Mouse (Mus musculus): ENCODE data around the gene Srebf2.

The Srebf2 gene

DNA sequence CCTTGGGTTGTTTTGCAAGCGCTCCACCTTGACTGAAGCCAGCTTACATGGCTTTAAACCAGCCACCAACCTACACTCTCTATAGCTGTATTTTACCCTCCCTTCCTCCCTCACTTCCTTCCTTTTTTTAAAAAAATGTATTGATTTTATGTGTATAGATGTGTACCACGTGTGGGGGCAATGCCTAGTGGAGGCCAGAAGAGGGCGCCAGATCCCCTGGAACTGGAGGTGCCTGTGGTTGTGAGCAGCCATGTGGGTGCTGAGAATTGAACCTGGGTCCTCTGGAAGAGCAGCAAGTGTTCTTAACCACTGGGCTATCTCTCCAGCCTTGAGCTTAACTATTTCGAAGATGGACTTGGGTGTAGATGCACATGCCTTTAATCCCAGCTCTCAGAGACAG is 35.3 kb downstream of the Srebf2 start:
- no peak for DNase-seq (ENCODE audit: low spot score)

DNA sequence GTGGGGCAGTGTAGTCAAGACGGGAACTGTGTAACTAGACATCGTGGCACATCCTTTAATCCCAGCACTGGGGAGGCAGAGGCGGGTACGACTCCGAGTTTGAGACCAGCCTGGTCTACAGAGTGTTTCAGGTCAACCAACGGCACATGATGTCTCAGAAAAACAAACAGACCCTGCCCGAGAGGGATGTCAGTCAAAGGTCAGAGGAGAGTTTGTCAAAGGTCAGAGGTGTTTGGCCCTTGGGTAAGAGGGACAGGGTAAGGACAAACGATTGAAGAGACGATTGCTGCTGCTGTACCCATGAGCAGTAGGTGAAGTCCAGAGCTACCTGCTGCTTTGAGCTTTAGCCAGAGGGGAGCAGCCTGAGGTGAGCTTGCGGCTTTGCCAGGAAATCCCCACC is 36.6 kb downstream of the Srebf2 start:
- DNase-seq (ENCODE audit: low spot score), result no peak

DNA sequence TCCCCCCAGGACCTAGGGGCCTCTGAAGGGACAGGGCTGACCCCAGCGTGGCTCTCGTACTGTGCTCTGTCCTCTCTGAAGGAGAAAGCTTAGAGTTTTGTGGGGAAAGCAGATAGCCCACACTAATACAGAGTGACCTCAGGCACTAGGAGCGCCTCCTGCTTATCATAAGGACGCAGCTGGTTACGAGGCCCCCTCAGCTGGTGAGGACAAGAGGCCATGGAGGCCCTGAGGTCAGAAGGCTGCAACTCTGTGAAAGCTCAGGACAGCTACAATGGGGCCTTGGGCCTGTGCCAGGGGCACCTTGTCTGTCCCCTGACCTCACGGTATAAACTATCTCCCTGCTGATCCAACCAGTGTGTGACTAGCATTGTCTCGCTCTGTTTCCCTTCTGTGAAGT is 37.2 kb downstream of the Srebf2 start:
- DNase-seq (ENCODE audit: low spot score), result no peak

DNA sequence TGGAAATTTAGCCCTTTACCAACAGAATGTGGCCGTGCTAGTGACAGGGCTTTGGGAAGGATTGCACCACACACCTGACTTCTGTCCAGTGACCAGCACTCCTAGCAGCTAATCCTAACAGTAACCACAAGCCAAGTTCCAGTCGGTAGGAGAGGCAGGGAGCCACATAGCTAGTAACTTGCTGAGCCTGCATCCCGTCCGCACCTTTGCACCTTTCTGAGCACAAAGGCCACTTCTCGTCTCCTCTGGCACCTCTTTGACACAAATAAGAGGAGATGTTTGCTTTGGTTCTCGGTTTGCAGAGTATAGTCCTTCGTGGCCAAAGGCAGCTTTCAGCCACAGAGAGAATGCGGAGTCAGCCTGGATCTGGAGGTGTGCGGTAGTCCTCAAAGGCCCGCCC is 37.7 kb downstream of the Srebf2 start:
- DNase-seq (ENCODE audit: low spot score), result no peak

DNA sequence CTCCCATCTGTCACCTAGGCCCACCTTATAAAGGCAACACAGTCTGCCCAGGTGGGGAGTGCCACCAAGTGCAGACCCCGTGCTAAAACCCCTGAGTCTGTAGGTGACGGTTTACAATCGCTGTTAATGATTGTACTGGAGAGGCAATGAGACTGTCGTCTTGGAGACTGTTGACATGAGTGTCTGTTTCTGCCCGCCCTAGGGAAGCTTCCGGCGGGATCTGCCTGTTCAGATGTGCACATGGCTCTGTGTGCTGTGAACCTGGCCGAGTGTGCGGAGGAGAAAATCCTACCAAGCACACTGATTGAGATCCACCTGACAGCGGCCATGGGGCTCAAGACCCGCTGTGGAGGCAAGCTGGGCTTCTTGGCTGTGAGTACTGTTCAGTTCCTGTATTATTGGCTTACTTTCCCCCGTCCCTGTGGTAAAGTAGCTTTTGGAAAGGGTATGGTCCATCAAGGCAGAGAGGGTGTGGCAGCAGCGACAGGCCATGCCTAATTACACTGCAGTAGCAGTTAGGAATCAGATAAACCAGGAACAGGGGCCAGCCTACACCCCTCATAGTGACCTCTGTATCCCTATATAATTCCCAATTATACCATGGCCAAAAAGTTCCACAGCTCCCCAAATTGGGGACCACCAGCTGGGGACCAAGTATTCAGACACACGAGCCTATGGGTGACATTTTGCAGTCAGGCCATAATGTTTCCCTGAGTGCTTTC is 38.2 kb downstream of the Srebf2 start:
- DNase-seq (ENCODE audit: low spot score), result no peak

DNA sequence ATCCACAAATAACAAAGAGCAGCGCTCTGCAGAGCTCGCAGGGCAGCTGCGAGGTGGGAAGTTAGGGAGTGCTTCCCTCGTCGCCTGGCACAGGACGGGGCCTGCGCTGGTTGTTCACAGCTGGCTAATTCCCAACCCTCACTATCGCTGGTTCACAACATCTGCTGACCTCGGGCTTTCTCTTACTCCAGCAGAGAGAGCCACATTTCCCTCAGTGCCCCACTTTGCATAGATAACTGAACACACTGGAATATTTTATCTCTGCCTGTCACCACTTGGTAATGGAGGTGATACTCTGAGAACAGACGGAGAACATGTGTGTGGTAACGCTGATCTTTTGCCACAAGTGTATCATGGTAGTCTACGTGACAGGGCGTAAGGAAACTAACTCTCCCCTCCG is 39.1 kb downstream of the Srebf2 start:
- DNase-seq (ENCODE audit: low spot score), result no peak

DNA sequence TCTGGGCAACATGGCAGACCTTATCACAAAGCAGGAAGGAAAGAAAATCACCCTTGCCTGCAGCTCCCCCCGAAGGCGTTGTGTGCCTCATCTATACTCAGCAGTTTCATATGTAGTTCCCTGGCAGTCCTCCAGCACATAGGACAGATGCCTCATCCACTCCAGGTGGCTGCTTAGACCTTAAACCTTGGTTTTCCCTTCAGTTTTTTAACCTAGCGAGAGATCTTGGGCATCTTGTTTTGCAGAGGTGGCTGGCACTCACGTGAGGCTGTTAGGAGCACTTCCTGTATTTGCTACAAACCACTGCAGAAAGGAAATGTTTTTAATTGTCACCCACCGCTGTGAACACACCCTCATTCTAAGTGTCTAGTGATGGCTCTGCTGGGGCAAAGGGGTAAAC is 40.0 kb downstream of the Srebf2 start:
- no peak for DNase-seq (ENCODE audit: low spot score)

DNA sequence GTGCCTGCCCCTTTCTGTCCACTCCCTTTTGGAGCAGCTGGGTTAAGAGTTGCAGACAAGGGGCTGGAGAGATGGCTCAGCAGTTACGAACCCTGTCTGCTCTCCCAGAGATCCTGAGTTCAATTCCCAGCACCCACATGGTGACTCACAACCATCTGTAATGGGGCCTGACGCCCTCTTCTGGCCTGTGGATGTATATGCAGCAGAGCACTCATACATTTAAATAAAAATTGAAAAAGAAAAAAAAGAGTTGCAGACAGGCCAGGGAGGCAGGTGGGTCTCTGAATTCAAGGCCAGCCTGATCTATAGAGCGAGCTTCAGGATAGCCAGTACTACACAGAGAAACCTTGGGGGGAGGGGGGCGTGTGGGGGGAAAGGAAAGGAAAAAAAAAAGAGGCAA is 40.4 kb downstream of the Srebf2 start:
- DNase-seq (ENCODE audit: low spot score), result no peak

DNA sequence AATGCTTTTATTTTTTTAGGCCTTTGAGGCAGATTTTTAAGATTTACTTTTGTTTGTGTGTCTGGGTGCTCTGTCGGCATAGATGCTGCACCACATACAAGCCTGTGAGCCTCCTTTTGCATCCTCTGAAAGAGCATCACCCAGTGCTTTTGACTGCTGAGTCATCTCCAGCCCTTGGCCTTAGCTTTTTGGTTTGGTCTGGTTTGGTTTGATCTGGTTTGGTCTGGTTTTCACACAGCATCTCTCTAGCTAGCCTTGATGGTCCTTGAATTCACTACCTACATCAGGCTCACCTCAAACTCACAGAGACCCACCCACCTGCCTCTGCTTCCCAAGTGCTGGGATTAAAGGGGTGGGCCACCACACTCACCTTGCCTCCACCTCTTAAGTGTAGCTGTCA is 40.9 kb downstream of the Srebf2 start:
- no peak for DNase-seq (ENCODE audit: low spot score)

DNA sequence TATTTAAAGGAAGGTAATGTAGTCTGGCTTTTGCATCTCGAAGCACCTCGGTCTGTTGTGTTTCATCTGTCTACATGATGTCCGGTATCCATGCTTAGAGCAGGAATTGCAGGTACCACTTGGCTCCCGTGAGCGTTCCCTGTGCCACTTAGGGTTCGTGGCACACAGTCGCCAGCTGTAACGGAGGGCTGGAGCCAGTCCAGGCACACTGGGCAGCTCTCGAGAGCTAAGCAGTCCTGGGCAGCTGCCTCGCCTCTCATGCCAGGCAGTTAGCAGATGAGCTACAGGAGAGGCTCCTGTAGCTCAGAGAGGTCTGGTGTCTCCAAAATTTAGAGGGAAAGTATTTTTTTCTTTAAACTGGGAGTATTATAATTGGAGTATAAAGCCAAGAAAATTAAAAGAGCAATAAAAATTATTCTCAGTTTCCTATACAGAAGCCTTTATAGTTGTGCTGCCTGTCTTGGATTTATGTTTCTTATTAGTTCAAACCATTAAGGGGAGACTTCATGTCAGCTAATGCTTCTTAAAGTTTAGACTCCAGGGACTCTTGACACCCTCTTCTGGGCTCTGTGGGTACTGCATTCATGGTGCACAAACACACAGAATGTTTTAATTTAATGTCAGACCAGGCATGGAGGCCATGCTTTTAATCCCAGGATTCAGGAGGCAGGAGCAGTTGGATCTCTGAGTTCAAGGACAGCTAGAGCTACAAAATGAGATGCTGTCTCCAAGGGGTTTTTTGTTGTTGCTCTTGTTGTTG is 41.7 kb downstream of the Srebf2 start:
- DNase-seq (ENCODE audit: low spot score), result no peak

DNA sequence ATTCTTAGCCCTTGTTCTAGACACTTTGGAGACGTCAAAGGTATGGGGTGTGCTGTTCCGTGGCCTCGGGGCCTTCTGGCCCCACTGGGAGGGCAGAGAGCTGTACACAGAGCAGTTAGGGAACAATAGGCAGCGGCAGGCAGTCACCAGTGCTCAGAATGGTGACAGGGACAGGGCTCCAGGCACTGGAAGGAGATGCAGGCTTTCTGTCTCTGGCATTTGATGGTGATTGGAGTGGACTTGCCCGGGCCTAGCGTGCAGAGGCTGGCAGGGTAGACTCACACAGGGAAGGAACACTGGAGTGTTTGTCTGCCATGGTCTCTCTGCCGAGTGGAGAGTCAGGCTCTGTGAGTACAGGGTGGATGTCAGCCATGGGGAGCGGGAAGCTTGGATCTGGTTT is 45.6 kb downstream of the Srebf2 start:
- no peak for DNase-seq (ENCODE audit: low spot score)

DNA sequence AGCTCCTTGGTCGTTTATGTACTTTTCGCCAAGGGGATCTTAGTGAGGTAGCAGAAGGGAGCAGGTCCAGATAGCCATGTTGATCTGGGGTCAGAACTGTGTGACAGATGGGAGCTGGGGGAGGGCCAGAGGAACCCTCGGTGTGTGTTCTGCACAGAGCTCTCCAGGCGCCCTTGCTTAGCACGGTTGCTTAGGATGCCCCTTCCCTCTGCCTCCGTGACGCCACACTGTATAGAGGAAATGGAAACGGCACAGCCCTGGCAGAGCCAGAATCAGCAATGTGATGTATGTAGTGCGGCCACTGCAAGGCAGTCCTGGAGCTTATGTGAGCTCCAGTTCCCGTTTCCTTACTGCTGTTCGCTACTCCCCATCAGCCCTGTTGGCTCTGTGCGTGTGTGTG is 49.3 kb downstream of the Srebf2 start:
- DNase-seq (ENCODE audit: low spot score), result no peak

DNA sequence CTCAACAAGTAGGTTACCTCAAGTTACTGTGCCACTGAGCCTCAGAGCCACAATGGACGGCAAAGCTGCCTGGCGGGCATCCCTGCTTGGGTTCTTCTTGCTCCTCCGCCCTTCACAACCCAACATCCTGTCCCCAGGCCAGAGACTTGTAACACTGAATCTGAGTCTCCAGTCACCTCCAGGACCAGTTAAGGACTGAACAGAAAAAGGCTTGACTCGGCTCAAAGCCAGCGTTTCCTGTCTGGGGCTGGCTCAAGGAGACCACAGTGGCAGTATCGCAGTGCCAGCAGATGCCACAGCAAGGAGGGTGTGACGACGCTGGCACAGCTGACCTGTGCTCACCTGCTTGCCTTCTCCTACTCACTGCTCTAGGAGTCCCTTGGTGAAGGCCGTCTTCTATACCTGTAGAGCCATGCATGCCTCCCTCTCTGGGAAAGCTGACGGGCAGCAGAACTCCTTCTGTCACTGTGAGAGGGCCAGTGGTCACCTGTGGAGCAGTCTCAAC is 50.3 kb downstream of the Srebf2 start:
- DNase-seq (ENCODE audit: low spot score), result no peak

DNA sequence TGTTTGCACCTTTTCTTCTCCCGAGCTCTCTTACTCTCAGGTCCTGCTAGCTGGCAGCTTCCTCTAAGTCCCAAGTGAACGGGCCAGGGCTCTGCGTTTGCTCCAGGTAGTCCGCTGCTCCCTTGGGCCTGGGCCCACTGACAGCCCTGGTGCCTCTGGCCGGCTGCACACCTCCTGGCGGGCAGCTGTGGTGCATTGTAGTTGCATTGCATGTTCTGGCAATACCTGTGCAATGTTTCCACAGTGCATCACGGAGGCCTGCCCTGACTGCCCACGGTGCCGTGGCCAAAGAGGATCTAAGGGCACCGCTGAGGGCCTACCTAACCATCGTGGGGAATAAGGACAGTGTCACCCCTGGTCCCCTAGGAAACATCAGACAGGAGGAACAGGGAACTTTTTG is 51.0 kb downstream of the Srebf2 start:
- no peak for DNase-seq (ENCODE audit: low spot score)

DNA sequence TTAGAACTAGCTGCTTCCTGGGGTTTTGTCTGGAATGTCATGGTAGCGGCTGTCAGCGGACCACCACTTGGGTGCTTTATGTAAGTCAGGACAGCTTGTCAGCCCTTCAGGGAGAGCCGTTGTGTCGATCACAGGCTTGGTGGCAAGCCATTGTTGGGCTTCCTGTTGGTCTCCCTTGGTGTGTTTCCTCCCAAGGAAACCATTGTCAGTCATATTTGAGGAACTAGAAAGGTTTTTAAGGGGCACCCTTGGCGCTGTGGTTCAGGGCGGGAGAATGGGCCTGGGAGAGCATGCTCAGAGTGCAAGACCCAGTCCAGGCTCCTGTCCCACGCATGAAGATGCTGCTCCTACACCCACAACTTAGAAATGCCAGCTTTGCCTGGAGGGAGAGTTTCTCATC is 51.4 kb downstream of the Srebf2 start:
- DNase-seq (ENCODE audit: low spot score), result no peak

DNA sequence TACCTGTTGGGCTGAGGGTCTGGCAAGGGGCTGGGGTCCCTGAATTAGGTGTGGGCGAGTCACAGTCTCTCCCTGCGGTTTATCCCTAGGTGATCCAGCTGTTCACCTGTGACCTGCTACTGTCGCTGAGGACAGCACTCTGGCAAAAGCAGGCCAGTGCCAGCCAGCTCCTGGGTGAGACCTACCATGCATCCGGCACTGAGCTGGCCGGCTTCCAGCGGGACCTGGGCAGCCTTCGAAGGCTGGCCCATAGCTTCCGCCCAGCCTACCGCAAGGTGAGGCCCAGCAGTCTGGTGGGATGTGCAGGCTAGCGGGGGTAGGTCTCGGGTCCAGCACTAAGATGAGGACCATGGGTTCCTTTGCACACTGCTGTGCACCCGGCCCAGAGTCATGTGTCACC is 52.6 kb downstream of the Srebf2 start:
- DNase-seq (ENCODE audit: low spot score), result no peak

DNA sequence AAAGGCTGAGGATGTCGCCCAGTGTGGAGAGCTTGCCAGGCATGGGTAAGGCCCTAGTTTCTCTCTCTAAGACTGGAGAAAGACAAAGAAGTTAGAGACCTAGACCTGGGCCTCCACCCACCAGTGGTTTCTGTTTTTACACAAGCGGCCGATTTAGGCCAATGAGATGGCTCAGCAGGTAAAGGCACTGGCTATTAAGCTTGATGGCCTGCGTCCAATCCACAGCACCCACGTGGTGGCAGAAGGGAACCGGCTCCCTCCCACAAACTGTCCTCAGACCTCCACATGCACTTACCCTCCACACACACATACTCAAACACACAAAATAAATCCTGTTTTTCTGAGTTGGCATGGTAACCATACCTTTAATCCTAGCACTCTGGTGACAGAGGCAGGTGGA is 55.1 kb downstream of the Srebf2 start:
- DNase-seq (ENCODE audit: low spot score), result no peak

DNA sequence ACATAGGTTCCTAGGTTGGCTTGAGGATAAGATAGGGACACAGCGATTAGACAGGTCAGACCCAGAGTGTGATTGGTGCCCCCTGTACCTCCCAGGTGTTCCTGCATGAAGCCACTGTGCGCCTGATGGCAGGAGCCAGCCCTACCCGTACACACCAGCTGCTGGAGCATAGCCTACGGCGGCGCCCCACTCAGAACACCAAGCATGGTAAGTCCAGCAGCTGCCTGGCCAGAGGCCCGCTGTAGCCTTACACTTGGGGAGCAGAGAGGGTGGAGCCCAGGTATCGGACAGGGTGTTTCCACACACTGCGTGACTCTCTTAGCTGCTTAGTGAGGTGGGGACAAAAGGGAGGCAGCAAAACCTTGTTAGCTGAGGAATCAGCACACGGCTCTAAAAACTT is 56.1 kb downstream of the Srebf2 start:
- DNase-seq (ENCODE audit: low spot score), result no peak

DNA sequence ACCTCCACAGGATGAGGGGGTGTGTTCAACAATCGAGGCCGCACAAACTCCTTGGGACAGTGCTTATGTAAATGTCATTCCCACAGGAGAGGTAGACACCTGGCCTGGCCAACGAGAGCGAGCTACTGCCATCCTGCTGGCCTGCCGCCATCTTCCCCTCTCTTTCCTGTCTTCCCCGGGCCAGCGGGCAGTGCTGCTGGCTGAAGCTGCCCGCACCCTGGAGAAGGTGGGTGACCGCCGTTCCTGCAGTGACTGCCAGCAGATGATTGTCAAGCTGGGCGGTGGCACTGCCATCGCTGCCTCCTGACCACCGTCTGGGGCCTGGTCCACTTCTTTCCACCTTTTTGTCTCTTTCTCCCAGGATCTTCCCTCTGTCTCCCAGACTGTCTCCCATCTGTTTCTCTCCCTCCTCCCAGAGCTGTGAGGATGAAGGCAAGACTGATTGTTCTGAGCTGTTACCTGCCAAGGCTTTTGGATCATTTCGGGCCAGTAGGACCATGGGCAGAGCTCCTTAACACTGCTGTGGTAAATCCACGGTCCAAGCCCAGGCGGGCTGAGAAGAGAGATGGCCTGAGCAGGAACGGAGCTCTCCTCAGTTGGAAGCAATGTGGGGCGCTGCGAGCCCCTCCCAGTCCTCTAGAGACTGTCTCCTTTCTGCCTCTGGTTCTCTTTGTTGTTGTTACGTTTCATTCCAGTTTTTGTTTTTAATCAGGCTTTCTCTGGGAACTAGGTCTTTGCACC is 56.8 kb downstream of the Srebf2 start:
- no peak for DNase-seq (ENCODE audit: low spot score)

DNA sequence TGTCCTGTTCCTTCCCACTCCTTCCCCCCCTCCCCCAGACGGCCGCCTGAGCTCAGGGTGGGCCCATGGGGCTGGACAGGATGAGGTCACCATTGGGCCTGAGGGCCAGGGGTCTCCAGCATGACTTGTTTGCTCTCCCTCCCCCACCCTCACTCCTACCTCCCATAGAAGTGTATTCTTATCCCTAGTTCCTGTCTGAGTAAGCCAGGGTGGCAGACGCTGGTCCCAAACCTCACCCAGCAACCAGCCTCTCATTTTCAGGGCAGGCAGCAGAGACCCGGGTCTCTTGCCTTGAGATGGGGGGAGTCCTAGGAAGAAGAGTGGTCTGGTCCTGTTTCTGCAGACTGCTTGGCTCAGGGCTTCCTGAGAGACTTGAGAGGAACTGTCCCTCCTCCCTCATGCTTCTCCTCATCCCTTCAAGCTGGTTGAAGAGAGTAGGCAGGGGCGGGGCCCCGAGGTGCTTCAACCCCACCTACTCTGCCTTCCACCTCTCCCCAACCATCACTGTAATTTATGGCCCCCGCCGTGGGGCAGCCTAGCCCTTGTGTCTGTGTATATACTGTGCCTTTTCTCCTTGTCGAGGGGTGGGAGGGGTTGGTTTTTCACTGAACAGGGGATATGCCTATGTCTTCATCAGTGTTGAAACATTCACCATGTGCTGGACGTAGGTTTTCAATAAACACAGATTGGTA is 57.8 kb downstream of the Srebf2 start:
- DNase-seq (ENCODE audit: low spot score), result no peak

DNA sequence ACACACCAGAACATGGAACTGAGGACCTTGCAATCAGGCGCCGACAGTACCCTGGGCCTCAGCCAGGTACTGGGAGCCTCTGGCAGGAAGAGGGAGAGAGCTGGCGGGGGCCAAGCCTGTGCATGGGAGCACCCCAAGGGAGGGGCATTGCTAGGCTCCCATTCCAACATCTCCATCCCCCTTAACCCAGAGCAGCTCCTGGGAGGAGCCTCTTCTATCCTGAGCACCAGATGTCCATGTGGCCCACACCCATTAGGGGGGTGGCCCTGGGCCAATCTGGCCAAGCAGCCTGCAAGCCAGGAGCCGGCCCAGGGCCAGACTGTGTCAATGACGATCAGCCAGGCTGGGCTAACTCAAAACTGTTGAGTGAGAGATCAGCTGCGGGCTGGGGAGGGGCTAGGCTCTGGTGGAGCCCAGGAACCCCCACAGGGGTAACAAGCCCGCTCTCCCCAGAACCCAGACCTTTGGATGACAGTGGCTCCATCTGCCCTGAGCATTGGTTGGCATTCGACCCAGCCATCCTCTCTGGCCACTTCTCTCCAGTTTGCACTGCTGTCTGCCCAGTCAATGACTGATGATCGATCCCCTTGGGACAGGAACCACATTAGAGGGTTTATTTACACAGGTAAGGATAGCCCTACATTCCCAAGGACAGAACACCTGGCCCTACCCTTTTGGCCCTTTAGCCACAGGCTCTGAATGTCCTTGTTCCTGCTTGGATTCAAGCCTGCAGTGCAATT is 59.6 kb downstream of the Srebf2 start:
- DNase-seq (ENCODE audit: low spot score), result peak; percentile 41

DNA sequence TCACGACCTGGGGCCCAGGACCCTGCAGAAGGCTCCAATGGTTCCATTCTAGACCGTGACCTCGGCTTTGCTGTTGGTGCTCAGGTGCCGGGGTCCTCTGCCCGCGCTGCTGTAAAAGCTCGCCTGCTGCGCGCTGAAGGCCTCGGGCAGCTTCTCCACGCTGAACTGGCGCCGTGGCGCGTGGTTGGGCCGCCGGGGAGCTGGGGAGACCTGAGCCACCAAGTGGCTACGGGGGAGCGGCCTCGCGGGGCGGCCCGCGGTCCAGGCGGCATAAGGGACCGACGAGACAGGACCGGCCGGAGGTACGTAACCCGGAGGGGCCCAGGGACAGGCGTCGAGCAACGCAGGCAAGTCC is 60.1 kb downstream of the Srebf2 start:
- DNase-seq (ENCODE audit: low spot score), result no peak

All from ovary, postnatal 14 days (tissue).